Comparison of ENCODE assay signal across 12 mouse cellular contexts in the genomic region with DNA sequence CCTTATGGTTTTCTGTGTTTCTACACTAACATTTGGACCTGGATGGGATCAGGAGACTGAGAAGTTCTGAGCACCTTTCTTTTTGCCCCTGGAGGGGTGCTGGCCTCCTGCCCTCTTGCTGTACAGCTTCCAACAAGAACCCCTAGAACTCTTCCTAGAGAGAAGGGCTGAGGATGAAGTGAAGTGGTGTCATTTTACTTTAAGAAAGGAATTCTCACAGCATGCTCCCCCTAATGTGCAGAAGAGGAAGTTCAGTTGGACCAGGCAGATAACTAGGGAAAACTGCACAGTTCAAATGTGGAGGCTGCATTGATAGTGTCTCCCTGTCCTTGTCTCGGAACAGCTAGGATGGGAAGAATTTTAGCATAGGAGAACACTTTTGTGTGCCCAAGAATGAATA. TPM values are rescaled to one million over a fixed set of nuclear protein-coding genes. Genes with fewer than 3 reads are reported as not detected.
DNase-seq lines count a peak whose midpoint lies in the region; ATAC-seq and TF ChIP-seq lines count a peak whose summit lies in the region.
"Had no signal": no experiment of that assay in that cellular context is flagged by ENCODE, and none has a peak within 500 bp of the region (broad histone marks: within the 10 kb centered on the region; RNA-seq: fewer than 3 reads in every experiment).

No protein-coding gene starts in this region.

- no peak overlapping the region for H3K9ac ChIP-seq in heart, embryonic 11.5 days (ENCODE audit: low read depth, low read length)
- H3K9ac ChIP-seq in liver, embryonic 14.5 days (replicated peaks): no peak overlapping the region
- H3K9ac ChIP-seq in liver, embryonic 12.5 days: no peak overlapping the region
- H3K9ac ChIP-seq in neural tube, embryonic 15.5 days (replicated peaks): no peak overlapping the region
- H3K9ac ChIP-seq: heart, embryonic 12.5 days; hindbrain, embryonic 13.5 days had no signal

- no peak for ATAC-seq in heart, embryonic 11.5 days (replicated peaks; ENCODE audit: insufficient number of reproducible peaks, low FRiP score, low TSS enrichment)
- no peak for ATAC-seq in liver, embryonic 14.5 days (ENCODE audit: insufficient read depth)
- ATAC-seq in liver, embryonic 12.5 days: no peak
- ATAC-seq in neural tube, embryonic 15.5 days (ENCODE audit: low FRiP score): no peak

- DNase-seq in heart, embryonic 10.5 days (ENCODE audit: low spot score): peak; percentile 38
- no peak for DNase-seq in liver, embryonic 14.5 days (ENCODE audit: low read depth in 3 of 3, low spot score in 3 of 3)
- DNase-seq in ZHBTc4 (ENCODE audit: low read depth, low spot score): peak; percentile 28
- peak; percentile 21 for DNase-seq in retina, embryonic 14.5 days (ENCODE audit: low spot score)
- DNase-seq: cerebellum, adult 11-12 months; right cerebral cortex, postnatal 4 days had no signal

- H3K36me3 ChIP-seq in heart, embryonic 10.5 days: no peaks in the 10 kb centered on the region
- no peaks in the 10 kb centered on the region for H3K36me3 ChIP-seq in heart, embryonic 11.5 days (ENCODE audit: control insufficient read depth, insufficient read depth, low read length)
- no peaks in the 10 kb centered on the region for H3K36me3 ChIP-seq in liver, embryonic 14.5 days (replicated peaks; ENCODE audit: control insufficient read depth, insufficient read depth, low read depth)
- H3K36me3 ChIP-seq in liver, embryonic 12.5 days: no peaks in the 10 kb centered on the region
- H3K36me3 ChIP-seq in neural tube, embryonic 15.5 days: no peaks in the 10 kb centered on the region
- H3K36me3 ChIP-seq: heart, embryonic 12.5 days; hindbrain, embryonic 13.5 days; limb, embryonic 10.5 days had no signal

- peak; percentile 19; the same call in 1 of the 2 replicates for TF ChIP-seq CTCF in liver, embryonic 14.5 days (IDR thresholded peaks at IDR 0.05; ENCODE audit: low read depth)

- H3K4me3 ChIP-seq in heart, embryonic 10.5 days: no peak overlapping the region
- H3K4me3 ChIP-seq in heart, embryonic 11.5 days (ENCODE audit: low read depth, low read length): no peak overlapping the region
- H3K4me3 ChIP-seq in liver, embryonic 14.5 days (ENCODE audit: insufficient read depth in 1 of 2, low read depth in 2 of 2, low read length in 2 of 2): no peak overlapping the region
- H3K4me3 ChIP-seq in liver, embryonic 12.5 days: no peak overlapping the region
- no peak overlapping the region for H3K4me3 ChIP-seq in neural tube, embryonic 15.5 days (replicated peaks)
- H3K4me3 ChIP-seq: heart, embryonic 12.5 days; hindbrain, embryonic 13.5 days; limb, embryonic 10.5 days had no signal

- peaks cover 17% of the 10 kb centered on the region for H3K4me1 ChIP-seq in heart, embryonic 10.5 days
- peaks cover 3% of the 10 kb centered on the region; the same call in 1 of the 2 replicates for H3K4me1 ChIP-seq in heart, embryonic 11.5 days (ENCODE audit: control insufficient read depth, insufficient read depth, low read length)
- peaks cover 0 to 7% of the 10 kb centered on the region in 2 experiments; a peak in 2 of 4 replicates for H3K4me1 ChIP-seq in liver, embryonic 14.5 days (replicated peaks; ENCODE audit: control insufficient read depth in 2 of 2, insufficient read depth in 2 of 2, low read length in 1 of 2)
- 0 out of 2 replicates have a peak, but pooled peaks cover 2% of the 10 kb centered on the region for H3K4me1 ChIP-seq in liver, embryonic 12.5 days
- H3K4me1 ChIP-seq in neural tube, embryonic 15.5 days: peaks cover 15% of the 10 kb centered on the region
- H3K4me1 ChIP-seq: limb, embryonic 10.5 days had no signal

- no peak overlapping the region for H3K4me2 ChIP-seq in heart, embryonic 11.5 days
- H3K4me2 ChIP-seq in liver, embryonic 14.5 days (ENCODE audit: low read depth): no peak overlapping the region
- H3K4me2 ChIP-seq in liver, embryonic 12.5 days: no peak overlapping the region
- no peak overlapping the region for H3K4me2 ChIP-seq in neural tube, embryonic 15.5 days
- H3K4me2 ChIP-seq: heart, embryonic 12.5 days; hindbrain, embryonic 13.5 days had no signal

- no peaks in the 10 kb centered on the region for H3K9me3 ChIP-seq in heart, embryonic 10.5 days
- H3K9me3 ChIP-seq in heart, embryonic 11.5 days (replicated peaks; ENCODE audit: control insufficient read depth, low read length): no peaks in the 10 kb centered on the region
- H3K9me3 ChIP-seq in liver, embryonic 14.5 days (ENCODE audit: control insufficient read depth, low read length): no peaks in the 10 kb centered on the region
- H3K9me3 ChIP-seq in liver, embryonic 12.5 days (replicated peaks): no peaks in the 10 kb centered on the region
- H3K9me3 ChIP-seq in neural tube, embryonic 15.5 days (replicated peaks): no peaks in the 10 kb centered on the region
- H3K9me3 ChIP-seq: heart, embryonic 12.5 days; hindbrain, embryonic 13.5 days; limb, embryonic 10.5 days had no signal

- WGBS in heart, embryonic 10.5 days: 64% methylated on average over 1 of the region's 1 CpGs
- WGBS in heart, embryonic 11.5 days (ENCODE audit: insufficient replicate concordance): 62% methylated on average over 1 of the region's 1 CpGs
- 50% methylated on average over 1 of the region's 1 CpGs for WGBS in liver, embryonic 14.5 days (ENCODE audit: insufficient replicate concordance)
- 42% methylated on average over 1 of the region's 1 CpGs for WGBS in liver, embryonic 12.5 days (ENCODE audit: insufficient replicate concordance)
- WGBS in neural tube, embryonic 15.5 days: 74% methylated on average over 1 of the region's 1 CpGs

- TF ChIP-seq EP300 in liver, embryonic 14.5 days (IDR thresholded peaks at IDR 0.05; ENCODE audit: low read depth): no peak

- H3K27ac ChIP-seq in heart, embryonic 10.5 days: no peak overlapping the region
- H3K27ac ChIP-seq in heart, embryonic 11.5 days (ENCODE audit: low read depth, low read length): no peak overlapping the region
- no peak overlapping the region for H3K27ac ChIP-seq in liver, embryonic 14.5 days
- H3K27ac ChIP-seq in liver, embryonic 12.5 days: no peak overlapping the region
- no peak overlapping the region for H3K27ac ChIP-seq in neural tube, embryonic 15.5 days (replicated peaks)
- H3K27ac ChIP-seq: hindbrain, embryonic 13.5 days; limb, embryonic 10.5 days had no signal

- H3K27me3 ChIP-seq in heart, embryonic 10.5 days (ENCODE audit: insufficient read depth, poor library complexity, severe bottlenecking): no peaks in the 10 kb centered on the region
- no peaks in the 10 kb centered on the region for H3K27me3 ChIP-seq in heart, embryonic 11.5 days (ENCODE audit: control insufficient read depth, insufficient read depth, low read length)
- H3K27me3 ChIP-seq in liver, embryonic 14.5 days (ENCODE audit: control insufficient read depth, insufficient read depth, low read length): no peaks in the 10 kb centered on the region
- no peaks in the 10 kb centered on the region for H3K27me3 ChIP-seq in liver, embryonic 12.5 days (replicated peaks)
- H3K27me3 ChIP-seq in neural tube, embryonic 15.5 days (replicated peaks): no peaks in the 10 kb centered on the region
- H3K27me3 ChIP-seq: heart, embryonic 12.5 days; hindbrain, embryonic 13.5 days had no signal

RNA-seq across cellular contexts. Expression of gene Zfp648, which starts 48.4 kb away (rescaled TPM):
- polyA plus RNA-seq in heart, embryonic 10.5 days (2016; fragmentation: Nextera tagmentation; extraction: Ambion mirVana): 0.12 and 0.14 TPM in 2 replicates
- not detected in 2 replicates for polyA plus RNA-seq in heart, embryonic 11.5 days (2014; fragmentation: Nextera tagmentation; extraction: Ambion mirVana)
- polyA plus RNA-seq in liver, embryonic 14.5 days (2012; rRNA removed): 0.02 TPM in 1 of 2 replicates, not detected in the other
- not detected in 2 replicates for polyA plus RNA-seq in liver, embryonic 14.5 days (2014; fragmentation: Nextera tagmentation; extraction: Ambion mirVana)
- polyA plus RNA-seq in liver, embryonic 12.5 days (2016; fragmentation: Nextera tagmentation; extraction: Ambion mirVana): 0.08 TPM in 2 replicates
- 1.7 and 2.2 TPM in 2 replicates for polyA plus RNA-seq in neural tube, embryonic 15.5 days (2015; fragmentation: Nextera tagmentation; extraction: Ambion mirVana)

Comparison
In these comparisons a context has a peak if more than half of its experiments do, and no peak if none do; other contexts are left out.
1. DNase-seq: peak in heart, embryonic 10.5 days (single experiment), ZHBTc4 (single experiment) and retina, embryonic 14.5 days (single experiment); none in liver, embryonic 14.5 days (0 of 3).